Mouse (Mus musculus): ENCODE results near the gene Met. TPM values are rescaled to one million over a fixed set of nuclear protein-coding genes. Genes with fewer than 3 reads are reported as not detected.
A peak's percentile ranks its signal among the peaks of the same experiment; 100 is the strongest.

The Met gene
- polyA plus RNA-seq, 1 experiment from 2014 or later = 3.0 TPM

- H3K4me1 ChIP-seq (replicated peaks) = peaks cover 7% of the 10 kb centered on the region
- H3K4me2 ChIP-seq = no peak overlapping the region
- no peak for ATAC-seq (ENCODE audit: insufficient number of reproducible peaks, low FRiP score)
- 95% methylated on average over 2 of the region's 2 CpGs for WGBS
- H3K36me3 ChIP-seq = no peaks in the 10 kb centered on the region
- peaks cover 4% of the 10 kb centered on the region for H3K9me3 ChIP-seq (replicated peaks)
- H3K27ac ChIP-seq (ENCODE audit: poor library complexity, severe bottlenecking) = no peak overlapping the region
- no peaks in the 10 kb centered on the region for H3K27me3 ChIP-seq (replicated peaks)
- no peak overlapping the region for H3K4me3 ChIP-seq
- H3K9ac ChIP-seq = no peak overlapping the region
Measured at GRCm38 (mm10) chr6:17573732-17574131, 110.1 kb downstream of the Met start.

GRCm38 (mm10) chr6:17578092-17578760 lies 114.6 kb downstream of the Met start:
- no peak for ATAC-seq (ENCODE audit: insufficient number of reproducible peaks, low FRiP score)
- Histone ChIP-seq H3K36me3 (no peaks in the 10 kb centered on the region), H3K4me1 (replicated peaks) (no peaks in the 10 kb centered on the region), H3K4me2 (no peak overlapping the region), H3K4me3 (no peak overlapping the region), H3K27me3 (replicated peaks) (no peaks in the 10 kb centered on the region), H3K9me3 (replicated peaks) (peaks cover 4% of the 10 kb centered on the region), H3K27ac (ENCODE audit: poor library complexity, severe bottlenecking) (no peak overlapping the region), H3K9ac (no peak overlapping the region)
- WGBS = 29% methylated on average over 3 of the region's 3 CpGs

GRCm38 (mm10) chr6:17580349-17580748 lies 116.7 kb downstream of the Met start:
- no peak overlapping the region for H3K4me3 ChIP-seq
- H3K36me3 ChIP-seq = no peaks in the 10 kb centered on the region
- no peak overlapping the region for H3K4me2 ChIP-seq
- no peak overlapping the region for H3K9ac ChIP-seq
- 87% methylated on average over 3 of the region's 3 CpGs for WGBS
- no peak for ATAC-seq (ENCODE audit: insufficient number of reproducible peaks, low FRiP score)
- H3K4me1 ChIP-seq (replicated peaks) = no peaks in the 10 kb centered on the region
- H3K27ac ChIP-seq (ENCODE audit: poor library complexity, severe bottlenecking) = no peak overlapping the region
- H3K9me3 ChIP-seq (replicated peaks) = no peaks in the 10 kb centered on the region; the same call in 1 of the 2 replicates
- H3K27me3 ChIP-seq (replicated peaks) = no peaks in the 10 kb centered on the region

GRCm38 (mm10) chr6:17583982-17584381 lies 120.4 kb downstream of the Met start:
- no peaks in the 10 kb centered on the region for H3K9me3 ChIP-seq (replicated peaks)
- no peak; the same call in 1 of the 2 replicates for ATAC-seq (ENCODE audit: insufficient number of reproducible peaks, low FRiP score)
- no peak overlapping the region for H3K27ac ChIP-seq (ENCODE audit: poor library complexity, severe bottlenecking)
- H3K36me3 ChIP-seq = no peaks in the 10 kb centered on the region
- WGBS = 32% methylated on average over 13 of the region's 13 CpGs
- peak overlapping the region; percentile 41 for H3K4me3 ChIP-seq
- peak overlapping the region; percentile 64 for H3K4me2 ChIP-seq
- no peaks in the 10 kb centered on the region for H3K4me1 ChIP-seq (replicated peaks)
- no peaks in the 10 kb centered on the region for H3K27me3 ChIP-seq (replicated peaks)
- H3K9ac ChIP-seq = no peak overlapping the region

- no peak overlapping the region for H3K4me2 ChIP-seq
- no peak overlapping the region for H3K9ac ChIP-seq
- ATAC-seq (ENCODE audit: insufficient number of reproducible peaks, low FRiP score) = no peak
- no peak overlapping the region for H3K27ac ChIP-seq (ENCODE audit: poor library complexity, severe bottlenecking)
- H3K9me3 ChIP-seq (replicated peaks) = peaks cover 9% of the 10 kb centered on the region; the same call in 1 of the 2 replicates
- no peaks in the 10 kb centered on the region for H3K27me3 ChIP-seq (replicated peaks)
- H3K4me3 ChIP-seq = no peak overlapping the region
- no peaks in the 10 kb centered on the region for H3K36me3 ChIP-seq
- H3K4me1 ChIP-seq (replicated peaks) = no peaks in the 10 kb centered on the region
- 39% methylated on average over 16 of the region's 16 CpGs for WGBS
Measured at GRCm38 (mm10) chr6:17589049-17589952, 125.7 kb downstream of the Met start.

- no peak overlapping the region for H3K4me2 ChIP-seq
- H3K27ac ChIP-seq (ENCODE audit: poor library complexity, severe bottlenecking) = no peak overlapping the region
- H3K9me3 ChIP-seq (replicated peaks) = peaks cover 9% of the 10 kb centered on the region; the same call in 1 of the 2 replicates
- no peak overlapping the region for H3K9ac ChIP-seq
- H3K27me3 ChIP-seq (replicated peaks) = no peaks in the 10 kb centered on the region
- 42% methylated on average over 8 of the region's 8 CpGs for WGBS
- H3K4me1 ChIP-seq (replicated peaks) = no peaks in the 10 kb centered on the region
- no peaks in the 10 kb centered on the region for H3K36me3 ChIP-seq
- no peak overlapping the region for H3K4me3 ChIP-seq
- no peak for ATAC-seq (ENCODE audit: insufficient number of reproducible peaks, low FRiP score)
Measured at GRCm38 (mm10) chr6:17589953-17590627, 126.5 kb downstream of the Met start.

GRCm38 (mm10) chr6:17593971-17594370 lies 130.4 kb downstream of the Met start:
- Histone ChIP-seq H3K9me3 (replicated peaks) (peaks cover 17% of the 10 kb centered on the region), H3K27me3 (replicated peaks) (no peaks in the 10 kb centered on the region), H3K4me2 (no peak overlapping the region), H3K27ac (ENCODE audit: poor library complexity, severe bottlenecking) (no peak overlapping the region), H3K9ac (no peak overlapping the region), H3K4me1 (replicated peaks) (no peaks in the 10 kb centered on the region), H3K4me3 (no peak overlapping the region), H3K36me3 (no peaks in the 10 kb centered on the region)
- WGBS = 79% methylated on average over 2 of the region's 2 CpGs
- ATAC-seq (ENCODE audit: insufficient number of reproducible peaks, low FRiP score) = no peak

- H3K27ac ChIP-seq (ENCODE audit: poor library complexity, severe bottlenecking) = no peak overlapping the region
- 78% methylated on average over 11 of the region's 11 CpGs for WGBS
- ATAC-seq (ENCODE audit: insufficient number of reproducible peaks, low FRiP score) = no peak
- H3K4me3 ChIP-seq = no peak overlapping the region
- no peak overlapping the region for H3K4me2 ChIP-seq
- peaks cover 17% of the 10 kb centered on the region for H3K9me3 ChIP-seq (replicated peaks)
- no peaks in the 10 kb centered on the region for H3K36me3 ChIP-seq
- H3K9ac ChIP-seq = no peak overlapping the region
- no peaks in the 10 kb centered on the region for H3K27me3 ChIP-seq (replicated peaks)
- no peaks in the 10 kb centered on the region for H3K4me1 ChIP-seq (replicated peaks)
Measured at GRCm38 (mm10) chr6:17595712-17596462, 132.3 kb downstream of the Met start.

- H3K9ac ChIP-seq = no peak overlapping the region
- no peak overlapping the region for H3K4me3 ChIP-seq
- H3K4me1 ChIP-seq (replicated peaks) = no peaks in the 10 kb centered on the region
- no peaks in the 10 kb centered on the region for H3K27me3 ChIP-seq (replicated peaks)
- WGBS = 87% methylated on average over 5 of the region's 5 CpGs
- peaks cover 8% of the 10 kb centered on the region for H3K9me3 ChIP-seq (replicated peaks)
- H3K27ac ChIP-seq (ENCODE audit: poor library complexity, severe bottlenecking) = no peak overlapping the region
- no peak for ATAC-seq (ENCODE audit: insufficient number of reproducible peaks, low FRiP score)
- no peak overlapping the region for H3K4me2 ChIP-seq
- no peaks in the 10 kb centered on the region for H3K36me3 ChIP-seq
Measured at GRCm38 (mm10) chr6:17599373-17599772, 135.8 kb downstream of the Met start.

GRCm38 (mm10) chr6:17601526-17601925 lies 137.9 kb downstream of the Met start:
- H3K4me1 ChIP-seq (replicated peaks) = no peaks in the 10 kb centered on the region
- no peak overlapping the region for H3K4me3 ChIP-seq
- no peak for ATAC-seq (ENCODE audit: insufficient number of reproducible peaks, low FRiP score)
- H3K27ac ChIP-seq (ENCODE audit: poor library complexity, severe bottlenecking) = no peak overlapping the region
- no peaks in the 10 kb centered on the region for H3K36me3 ChIP-seq
- no peak overlapping the region for H3K9ac ChIP-seq
- H3K9me3 ChIP-seq (replicated peaks) = peaks cover 8% of the 10 kb centered on the region
- 24% methylated on average over 2 of the region's 2 CpGs for WGBS
- H3K4me2 ChIP-seq = no peak overlapping the region
- no peaks in the 10 kb centered on the region for H3K27me3 ChIP-seq (replicated peaks)
